Mouse (Mus musculus): ENCODE measurements around the gene Syngap1. TPM values are rescaled to one million over a fixed set of nuclear protein-coding genes. Genes with fewer than 3 reads are reported as not detected.

Gene Syngap1
- polyA plus RNA-seq, 1 experiment from 2014 or later: 0.21 TPM

GRCm38 (mm10) chr17:26985503-26986179, 44.6 kb downstream of the Syngap1 start:
- DNase-seq (ENCODE audit: low spot score): no peak

DNA sequence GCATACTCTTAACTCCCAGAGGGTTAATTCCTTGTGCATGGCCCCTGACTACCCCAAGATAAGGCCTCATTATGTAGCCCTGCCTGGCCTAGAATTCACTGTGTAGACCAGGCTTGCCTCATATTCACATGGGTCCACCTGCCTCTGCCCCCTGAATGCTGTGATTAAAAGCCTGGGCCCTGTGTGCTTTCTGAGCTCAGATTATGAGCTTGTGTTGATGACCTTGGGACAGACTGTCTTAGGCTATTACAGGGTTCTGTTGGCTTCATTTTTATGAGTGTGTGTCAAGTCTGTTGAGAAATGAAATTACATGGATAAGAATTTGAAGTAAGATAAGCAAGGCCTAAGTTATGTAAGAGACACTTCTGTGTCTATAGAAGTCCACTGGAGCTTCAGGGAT, 49.5 kb downstream of the Syngap1 start:
- DNase-seq (ENCODE audit: low spot score): no peak

- DNase-seq (ENCODE audit: low spot score): no peak
These were observed 53.4 kb downstream of the Syngap1 start for GRCm38 (mm10) chr17:26994410-26994809.

- DNase-seq (ENCODE audit: low spot score): no peak
These were observed 54.0 kb downstream of the Syngap1 start for GRCm38 (mm10) chr17:26995006-26995405.

GRCm38 (mm10) chr17:26995562-26995961, 54.5 kb downstream of the Syngap1 start:
- no peak for DNase-seq (ENCODE audit: low spot score)

GRCm38 (mm10) chr17:26997661-26998060, 56.6 kb downstream of the Syngap1 start:
- DNase-seq (ENCODE audit: low spot score): no peak

GRCm38 (mm10) chr17:26998283-26998682, 57.2 kb downstream of the Syngap1 start:
- DNase-seq (ENCODE audit: low spot score): no peak

GRCm38 (mm10) chr17:26999996-27000395, 58.9 kb downstream of the Syngap1 start:
- DNase-seq (ENCODE audit: low spot score): no peak

DNA sequence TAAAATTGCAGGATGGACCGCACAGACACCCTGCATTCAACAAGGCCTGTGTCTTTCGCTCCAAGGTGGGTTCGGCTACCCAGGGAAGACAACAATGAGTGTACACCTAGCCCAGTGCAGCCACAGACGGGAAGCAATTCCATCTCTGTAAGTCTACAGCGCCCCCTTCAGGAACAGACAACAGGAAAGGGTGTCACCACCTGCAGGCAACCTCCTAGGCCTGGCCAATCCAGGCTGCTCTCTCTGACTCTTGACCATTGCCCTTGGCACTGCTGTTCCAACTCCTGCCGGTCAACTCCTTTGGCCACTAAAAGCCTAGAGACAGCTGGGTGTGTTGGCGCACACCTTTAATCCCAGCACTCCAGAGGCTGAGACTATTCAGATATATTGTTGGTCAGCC, 60.1 kb downstream of the Syngap1 start:
- DNase-seq (ENCODE audit: low spot score): peak; percentile 68

DNA sequence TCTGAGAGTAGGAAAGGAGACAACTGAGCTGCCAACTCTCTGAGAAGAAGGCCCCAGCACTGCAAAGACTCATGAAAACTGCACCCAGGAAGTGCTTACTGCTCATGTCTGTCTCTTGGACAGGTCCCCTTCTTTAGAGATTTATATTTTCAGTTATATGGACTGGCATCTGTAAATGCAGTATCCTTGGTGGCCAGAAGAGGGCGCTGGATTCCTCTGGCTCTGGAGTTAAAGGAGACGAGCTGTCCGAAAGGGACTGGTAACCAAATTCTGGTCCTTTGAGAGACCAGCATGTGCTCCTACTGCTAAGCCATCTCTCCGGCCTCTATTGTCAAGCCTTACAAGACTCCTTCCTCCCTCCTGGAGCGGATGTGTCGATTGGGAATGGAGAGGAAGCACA, 60.8 kb downstream of the Syngap1 start:
- DNase-seq (ENCODE audit: low spot score): peak; percentile 49

DNA sequence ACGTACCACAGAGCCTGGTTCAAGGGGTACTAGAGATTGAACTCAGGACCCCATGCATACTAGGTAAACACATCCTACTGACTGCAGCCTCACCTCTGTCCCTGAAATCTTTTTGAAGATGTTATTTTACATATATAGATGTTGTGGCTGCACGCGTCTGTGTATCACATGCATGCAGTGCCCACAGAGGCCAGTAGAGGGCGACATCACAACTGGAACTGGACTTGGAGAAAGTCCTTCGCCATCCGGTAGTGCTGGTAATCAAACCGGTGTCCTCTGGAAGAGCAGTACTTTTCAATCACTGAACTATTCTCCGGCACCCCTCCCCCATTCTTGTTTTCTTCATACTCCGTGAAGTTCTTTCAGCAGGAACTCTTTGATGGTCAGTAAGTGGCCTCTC, 63.4 kb downstream of the Syngap1 start:
- DNase-seq (ENCODE audit: low spot score): peak; percentile 70

DNA sequence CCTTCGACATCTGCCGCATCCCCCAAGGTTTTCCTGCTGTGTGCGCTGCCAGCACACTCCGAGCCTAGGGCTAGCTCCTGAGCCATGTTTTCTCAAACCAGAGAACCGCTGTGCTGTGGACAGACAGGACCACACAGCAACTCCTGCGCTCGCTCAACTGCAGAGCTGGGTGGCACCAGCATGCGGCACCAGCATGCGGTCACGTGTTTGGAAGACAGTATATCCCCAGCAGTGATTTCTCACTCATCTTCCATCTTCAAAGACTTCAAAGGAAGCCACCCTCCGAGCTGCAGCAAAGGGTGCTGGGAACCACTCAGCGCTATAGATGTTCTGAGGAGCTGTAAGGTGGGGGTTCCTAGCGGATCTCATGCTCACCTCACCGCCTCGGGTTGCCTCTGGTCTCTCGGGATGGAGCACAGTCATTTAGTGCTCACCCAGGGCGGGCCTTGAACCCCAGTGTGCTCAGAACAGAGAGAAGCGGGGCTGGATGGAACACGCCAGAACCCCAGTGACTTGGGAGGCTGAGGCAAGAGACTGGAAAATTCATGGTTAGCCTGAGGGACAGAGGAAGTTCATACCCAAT, 63.9 kb downstream of the Syngap1 start:
- no peak for DNase-seq (ENCODE audit: low spot score)

GRCm38 (mm10) chr17:27005644-27006043, 64.6 kb downstream of the Syngap1 start:
- no peak for DNase-seq (ENCODE audit: low spot score)

DNA sequence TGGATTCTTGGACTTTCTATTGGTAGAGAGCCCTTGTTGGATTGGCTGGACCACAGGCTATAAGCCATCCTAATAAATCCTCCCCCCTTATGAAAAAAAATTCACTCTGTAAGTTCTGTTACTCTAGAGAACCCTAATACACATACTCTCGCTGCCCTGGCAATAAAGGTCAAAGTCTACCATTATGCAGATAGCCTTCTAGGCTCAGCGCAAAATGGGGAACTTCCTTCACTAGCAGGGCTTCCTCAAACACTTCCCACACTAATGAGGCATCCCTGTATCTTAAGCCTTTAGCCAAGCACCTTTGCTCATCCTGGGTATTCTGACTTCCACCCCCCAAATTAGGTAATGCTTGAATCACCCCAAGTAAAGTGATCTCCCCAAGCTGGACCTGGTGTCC, 67.2 kb downstream of the Syngap1 start:
- no peak for DNase-seq (ENCODE audit: low spot score)

DNA sequence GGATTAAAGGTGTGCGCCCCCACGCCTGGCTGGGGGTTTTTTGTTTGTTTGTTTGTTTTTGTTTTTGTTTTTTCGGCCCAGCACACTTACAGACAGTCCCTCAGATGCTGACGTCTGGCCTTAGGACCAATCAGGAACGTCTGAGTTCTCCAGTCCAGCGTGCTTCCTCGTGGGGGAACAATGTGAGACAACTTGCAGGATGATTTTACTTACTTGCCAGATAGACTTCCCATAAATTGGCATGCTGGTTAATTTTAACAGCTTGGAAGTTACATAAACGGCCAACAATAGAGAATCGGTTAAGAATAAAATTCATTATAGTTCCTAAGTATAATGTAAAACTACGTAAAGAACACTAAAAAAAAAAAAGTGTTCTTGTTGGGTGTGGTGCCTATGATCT, 70.1 kb downstream of the Syngap1 start:
- no peak for DNase-seq (ENCODE audit: low spot score)

GRCm38 (mm10) chr17:27011998-27012672, 71.1 kb downstream of the Syngap1 start:
- peak; percentile 80 for DNase-seq (ENCODE audit: low spot score)

- peak; percentile 26 for DNase-seq (ENCODE audit: low spot score)
These were observed 71.9 kb downstream of the Syngap1 start for GRCm38 (mm10) chr17:27012909-27013308.

DNA sequence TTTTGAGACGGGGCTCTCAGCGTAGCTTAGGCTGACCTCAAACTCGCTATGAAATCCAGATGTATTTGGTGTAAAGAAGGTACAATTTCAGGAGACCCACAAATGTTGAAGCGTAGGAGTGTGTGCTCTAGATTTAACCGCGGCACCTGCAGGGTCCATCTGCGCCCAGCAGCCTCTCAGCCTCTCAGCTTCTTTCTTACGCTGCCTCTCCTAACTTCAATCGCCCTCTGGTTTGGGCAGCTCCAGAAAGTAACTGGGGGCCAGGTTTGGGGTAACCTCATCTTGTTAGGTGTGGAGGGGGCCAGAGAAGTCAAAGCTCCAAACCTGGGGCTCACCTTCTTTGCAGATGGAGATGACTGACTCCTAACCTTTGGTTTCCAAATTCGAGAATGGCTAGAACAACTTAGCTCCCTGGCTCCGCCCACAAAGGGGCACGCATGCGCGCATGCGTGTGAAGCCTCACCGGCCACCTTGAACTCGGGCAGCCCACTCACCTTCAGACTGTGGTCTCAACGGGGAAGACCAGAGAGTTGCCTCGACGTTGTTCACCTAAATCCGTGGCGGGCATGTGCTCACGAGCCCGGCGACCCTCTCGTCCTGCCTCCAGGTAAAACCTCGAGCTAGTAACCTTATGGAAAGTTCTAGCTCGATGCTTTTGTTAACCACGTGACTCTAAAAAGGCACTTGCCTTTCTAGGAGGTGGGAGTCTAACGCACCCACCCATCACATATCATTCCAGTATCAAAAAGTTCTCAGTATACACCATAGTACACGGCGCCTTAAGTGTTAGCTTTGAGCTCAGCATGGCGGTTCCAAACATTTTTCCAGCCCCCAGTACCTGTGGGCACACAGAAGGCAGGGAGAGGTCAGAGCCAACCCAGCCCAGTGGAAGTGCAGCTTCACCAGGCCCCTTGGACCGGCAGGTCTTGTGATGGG, 76.8 kb downstream of the Syngap1 start:
- DNase-seq (ENCODE audit: low spot score): peak; percentile 93

DNA sequence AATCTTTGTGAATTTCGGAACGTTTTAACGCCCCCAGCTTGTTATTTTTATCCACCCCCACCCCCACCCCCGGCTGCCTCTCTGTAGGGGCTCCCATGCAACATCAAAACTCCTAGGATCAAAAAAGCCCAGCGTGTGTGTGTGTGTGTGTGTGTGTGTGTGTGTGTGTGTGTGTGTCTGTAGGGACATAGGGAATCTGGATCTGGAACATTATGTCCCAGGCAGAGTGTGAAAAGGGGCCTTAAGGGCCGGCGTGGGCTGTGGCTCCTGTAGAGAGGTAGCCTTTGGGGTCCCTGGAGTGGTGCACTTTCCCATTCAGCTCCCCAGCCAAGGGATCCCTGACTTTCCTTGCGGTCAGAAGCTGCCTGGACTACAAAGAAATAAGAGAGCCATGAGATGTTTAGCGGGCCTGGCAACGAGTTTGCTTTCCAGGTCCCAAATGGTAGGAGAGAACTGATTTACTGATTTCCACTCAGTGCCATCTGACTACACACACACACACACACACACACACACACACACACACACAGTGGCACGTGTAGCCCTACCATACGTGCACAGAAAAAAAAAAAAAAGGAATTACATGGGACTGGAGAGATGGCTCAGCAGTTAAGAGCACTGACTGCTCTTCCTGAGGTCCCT, 77.6 kb downstream of the Syngap1 start:
- DNase-seq (ENCODE audit: low spot score): no peak

DNA sequence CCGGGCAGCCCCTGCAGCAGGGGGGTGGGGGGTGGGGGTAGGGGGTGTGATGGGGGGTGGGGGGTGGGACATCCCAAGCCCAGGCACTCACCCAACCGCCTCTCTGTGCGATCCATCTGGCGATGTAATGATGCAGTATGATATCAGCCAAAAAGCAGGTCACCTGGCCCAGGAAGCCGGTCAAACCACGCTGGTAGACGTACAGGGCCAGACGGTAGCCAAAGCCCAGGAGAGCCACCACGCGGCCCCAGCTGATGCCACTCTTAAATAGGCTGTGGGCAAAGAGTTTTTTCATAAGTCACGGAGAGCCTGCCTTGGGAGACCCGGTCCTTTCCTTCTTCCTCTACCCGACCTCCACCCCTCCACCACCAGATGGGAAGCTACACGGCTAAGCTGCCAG, 80.0 kb downstream of the Syngap1 start:
- DNase-seq (ENCODE audit: low spot score): no peak

GRCm38 (mm10) chr17:27021736-27022135, 80.7 kb downstream of the Syngap1 start:
- DNase-seq (ENCODE audit: low spot score): no peak

All from thymus, postnatal 0 days (tissue).